Mouse (Mus musculus) intestine, embryonic 15.5 days (tissue): ENCODE measurements at regions not wholly inside any gene's neighbourhood (a gene's known extent, or its start where the extent isn't known, plus 50 kb on each side); places are given as distances from the start of the nearest gene placed in this dataset.

Experiments used
- ATAC-seq: fragments of 200-750 bp; cut with Nextera tagmentation; 2 replicates; pipeline ENCODE4 v1.8.0; 2017; ENCODE audit warnings: moderate TSS enrichment, moderate library complexity
- H3K27ac ChIP-seq: fragments of 300-500 bp; sonication (generic); 2 replicates; pipeline ENCODE4 v1.5.1; 2015; ENCODE audit warnings: mild to moderate bottlenecking, inconsistent platforms
- H3K27me3 ChIP-seq: fragments of 300-500 bp; sonication (generic); replicated peaks from 2 replicates; pipeline ENCODE4 v1.6.1; 2015; ENCODE audit warnings: inconsistent platforms
- H3K36me3 ChIP-seq: fragments of 300-500 bp; sonication (generic); 2 replicates; pipeline ENCODE4 v1.6.1; 2015; ENCODE audit warnings: inconsistent platforms
- H3K4me1 ChIP-seq: fragments of 300-500 bp; sonication (generic); replicated peaks from 2 replicates; pipeline ENCODE4 v1.6.1; 2015; ENCODE audit warnings: inconsistent platforms
- H3K4me2 ChIP-seq: fragments of 300-500 bp; sonication (generic); replicated peaks from 2 replicates; pipeline ENCODE4 v1.6.1; 2015; ENCODE audit warnings: mild to moderate bottlenecking, inconsistent platforms
- H3K4me3 ChIP-seq: fragments of 300-500 bp; sonication (generic); replicated peaks from 2 replicates; pipeline ENCODE4 v1.5.1; 2015; ENCODE audit warnings: inconsistent platforms
- H3K9ac ChIP-seq: fragments of 300-500 bp; sonication (generic); 2 replicates; pipeline ENCODE4 v1.6.1; 2015; ENCODE audit warnings: inconsistent platforms
- H3K9me3 ChIP-seq: fragments of 300-500 bp; sonication (generic); 2 replicates; pipeline ENCODE4 v1.6.1; 2016; ENCODE audit warnings: inconsistent platforms
- WGBS: fragments of 180-500 bp; shearing (Covaris S2); methylation state at CpG from one replicate; pipeline ENCODE4 v1.1.7; 2015; 5-methylcytosine and 5-hydroxymethylcytosine counted together

- Histone ChIP-seq H3K9me3 (no peaks in the 10 kb centered on the region), H3K4me2 (no peak overlapping the region), H3K4me1 (no peaks in the 10 kb centered on the region), H3K36me3 (no peaks in the 10 kb centered on the region), H3K9ac (no peak overlapping the region), H3K27ac (no peak overlapping the region), H3K27me3 (no peaks in the 10 kb centered on the region), H3K4me3 (no peak overlapping the region)
- WGBS: 69% methylated on average over 9 of the region's 9 CpGs
- ATAC-seq: no peak
Observed at GRCm38 (mm10) chr1:88816376-88816945, 114.4 kb upstream of the Arl4c start.

GRCm38 (mm10) chr1:88825215-88825614 lies 123.2 kb upstream of the Arl4c start:
- H3K27me3 ChIP-seq: no peaks in the 10 kb centered on the region
- H3K4me1 ChIP-seq: no peaks in the 10 kb centered on the region
- no peak overlapping the region for H3K27ac ChIP-seq
- ATAC-seq: no peak
- 83% methylated on average over 4 of the region's 4 CpGs for WGBS
- no peak overlapping the region for H3K9ac ChIP-seq
- H3K4me3 ChIP-seq: no peak overlapping the region
- no peaks in the 10 kb centered on the region for H3K36me3 ChIP-seq
- no peaks in the 10 kb centered on the region for H3K9me3 ChIP-seq
- H3K4me2 ChIP-seq: no peak overlapping the region

GRCm38 (mm10) chr1:88838661-88839274 lies 136.7 kb upstream of the Arl4c start:
- Histone ChIP-seq H3K9ac (no peak overlapping the region), H3K36me3 (no peaks in the 10 kb centered on the region), H3K9me3 (no peaks in the 10 kb centered on the region), H3K4me3 (no peak overlapping the region), H3K4me1 (no peaks in the 10 kb centered on the region; the same call in 1 of the 2 replicates), H3K27ac (no peak overlapping the region), H3K4me2 (no peak overlapping the region), H3K27me3 (no peaks in the 10 kb centered on the region)
- 60% methylated on average over 11 of the region's 11 CpGs for WGBS
- no peak for ATAC-seq

- Histone ChIP-seq H3K4me1 (no peaks in the 10 kb centered on the region; the same call in 1 of the 2 replicates), H3K4me3 (no peak overlapping the region), H3K36me3 (no peaks in the 10 kb centered on the region), H3K27me3 (no peaks in the 10 kb centered on the region), H3K9ac (no peak overlapping the region), H3K4me2 (no peak overlapping the region), H3K9me3 (no peaks in the 10 kb centered on the region), H3K27ac (no peak overlapping the region)
- 28% methylated on average over 3 of the region's 3 CpGs for WGBS
- ATAC-seq: no peak
Observed at GRCm38 (mm10) chr1:88839407-88839976, 137.5 kb upstream of the Arl4c start.

GRCm38 (mm10) chr1:88839977-88840628 lies 138.1 kb upstream of the Arl4c start:
- no peaks in the 10 kb centered on the region for H3K36me3 ChIP-seq
- H3K9me3 ChIP-seq: no peaks in the 10 kb centered on the region
- WGBS: 60% methylated on average over 9 of the region's 9 CpGs
- H3K4me3 ChIP-seq: no peak overlapping the region
- no peaks in the 10 kb centered on the region for H3K27me3 ChIP-seq
- H3K4me1 ChIP-seq: no peaks in the 10 kb centered on the region; the same call in 1 of the 2 replicates
- no peak for ATAC-seq
- no peak overlapping the region for H3K9ac ChIP-seq
- no peak overlapping the region for H3K4me2 ChIP-seq
- no peak overlapping the region for H3K27ac ChIP-seq

- Histone ChIP-seq H3K36me3 (no peaks in the 10 kb centered on the region), H3K27ac (no peak overlapping the region), H3K9ac (no peak overlapping the region), H3K9me3 (no peaks in the 10 kb centered on the region), H3K27me3 (no peaks in the 10 kb centered on the region), H3K4me1 (no peaks in the 10 kb centered on the region; the same call in 1 of the 2 replicates), H3K4me3 (no peak overlapping the region), H3K4me2 (no peak overlapping the region)
- ATAC-seq: no peak
- WGBS: 79% methylated on average over 8 of the region's 9 CpGs
Observed at GRCm38 (mm10) chr1:88840991-88841592, 139.1 kb upstream of the Arl4c start.

- no peak overlapping the region for H3K9ac ChIP-seq
- H3K4me1 ChIP-seq: peaks cover 4% of the 10 kb centered on the region; the same call in 1 of the 2 replicates
- H3K27me3 ChIP-seq: no peaks in the 10 kb centered on the region
- no peak overlapping the region for H3K4me2 ChIP-seq
- H3K36me3 ChIP-seq: no peaks in the 10 kb centered on the region
- H3K27ac ChIP-seq: no peak overlapping the region
- 52% methylated on average over 16 of the region's 16 CpGs for WGBS
- H3K9me3 ChIP-seq: no peaks in the 10 kb centered on the region
- no peak for ATAC-seq
- H3K4me3 ChIP-seq: no peak overlapping the region
Observed at GRCm38 (mm10) chr1:88847333-88848091, 145.5 kb upstream of the Arl4c start.

- H3K4me1 ChIP-seq: peaks cover 4% of the 10 kb centered on the region; the same call in 1 of the 2 replicates
- no peaks in the 10 kb centered on the region for H3K36me3 ChIP-seq
- H3K27me3 ChIP-seq: no peaks in the 10 kb centered on the region
- H3K9ac ChIP-seq: no peak overlapping the region
- H3K4me2 ChIP-seq: no peak overlapping the region
- no peak overlapping the region for H3K27ac ChIP-seq
- WGBS: 82% methylated on average over 8 of the region's 8 CpGs
- no peaks in the 10 kb centered on the region for H3K9me3 ChIP-seq
- H3K4me3 ChIP-seq: no peak overlapping the region
- no peak for ATAC-seq
Observed at GRCm38 (mm10) chr1:88848246-88848645, 146.2 kb upstream of the Arl4c start.

GRCm38 (mm10) chr1:88849421-88849820 lies 147.4 kb upstream of the Arl4c start:
- ATAC-seq: no peak
- H3K9me3 ChIP-seq: no peaks in the 10 kb centered on the region
- H3K27me3 ChIP-seq: no peaks in the 10 kb centered on the region
- peaks cover 4% of the 10 kb centered on the region; the same call in 1 of the 2 replicates for H3K4me1 ChIP-seq
- no peak overlapping the region for H3K9ac ChIP-seq
- no peak overlapping the region for H3K4me2 ChIP-seq
- H3K36me3 ChIP-seq: no peaks in the 10 kb centered on the region
- 83% methylated on average over 5 of the region's 5 CpGs for WGBS
- H3K4me3 ChIP-seq: no peak overlapping the region
- no peak overlapping the region for H3K27ac ChIP-seq

GRCm38 (mm10) chr1:88851931-88852330 lies 149.9 kb upstream of the Arl4c start:
- no peak overlapping the region for H3K9ac ChIP-seq
- H3K4me2 ChIP-seq: no peak overlapping the region
- no peaks in the 10 kb centered on the region for H3K36me3 ChIP-seq
- WGBS: 77% methylated on average over 5 of the region's 5 CpGs
- H3K9me3 ChIP-seq: no peaks in the 10 kb centered on the region
- no peaks in the 10 kb centered on the region for H3K27me3 ChIP-seq
- H3K27ac ChIP-seq: no peak overlapping the region
- peaks cover 4% of the 10 kb centered on the region; the same call in 1 of the 2 replicates for H3K4me1 ChIP-seq
- no peak overlapping the region for H3K4me3 ChIP-seq
- no peak for ATAC-seq

- Histone ChIP-seq H3K27ac (no peak overlapping the region), H3K9ac (no peak overlapping the region), H3K27me3 (no peaks in the 10 kb centered on the region), H3K4me2 (no peak overlapping the region), H3K36me3 (no peaks in the 10 kb centered on the region), H3K4me1 (no peaks in the 10 kb centered on the region), H3K4me3 (no peak overlapping the region), H3K9me3 (no peaks in the 10 kb centered on the region)
- no peak for ATAC-seq
- WGBS: 36% methylated on average over 7 of the region's 7 CpGs
Observed at GRCm38 (mm10) chr1:88860871-88861589, 159.0 kb upstream of the Arl4c start.
